Mouse (Mus musculus) E14TG2a.4 (cell line): ENCODE data around the gene Prm1.

ENCODE experiments used
- CTCF ChIP-seq: conservative IDR thresholded peaks from 2 replicates; pipeline ENCODE4 v1.5.1; 2014; ENCODE audit warnings: low read length
- NANOG ChIP-seq: IDR thresholded peaks from 2 replicates; pipeline ENCODE4 v1.6.1; 2014; ENCODE audit warnings: borderline replicate concordance, low read length, mixed read lengths
- POU5F1 ChIP-seq: IDR thresholded peaks from 2 replicates; pipeline ENCODE4 v1.6.1; 2014; ENCODE audit warnings: low read length, borderline replicate concordance

- TF ChIP-seq CTCF (no peak), POU5F1 (no peak), NANOG (no peak)
These were observed 15.7 kb upstream of the Prm1 start for GRCm38 (mm10) chr16:10821387-10821786.
